Mouse (Mus musculus) yolk sac, embryonic 10.5 days (tissue): Measurements from ENCODE around the gene Klk1b8.
"Not testable (repeated sequence)": the region's sequence is repeated elsewhere in the genome, so short reads cannot be mapped to it uniquely, and the experiment has no call there.

Experiments
- DNase-seq: peaks from one replicate; pipeline ENCODE4 v3.0.0-alpha.2; 2017; ENCODE audit warnings: low spot score

The Klk1b8 gene

GRCm38 (mm10) chr7:43950364-43950763 is at the start of gene Klk1b8:
Gene Klk1b8 (plus strand): TSS chr7:43950664.
- no peak for DNase-seq

- no peak for DNase-seq
These were observed 35.6 kb upstream of the Klk1b8 start for GRCm38 (mm10) chr7:43914821-43915220.

GRCm38 (mm10) chr7:43918426-43918825 is 32.0 kb upstream of the Klk1b8 start:
- DNase-seq: no peak

GRCm38 (mm10) chr7:43918871-43919270 is 31.6 kb upstream of the Klk1b8 start:
- no peak for DNase-seq

- peak; percentile 33 for DNase-seq
These were observed 30.7 kb upstream of the Klk1b8 start for GRCm38 (mm10) chr7:43919559-43920451.

GRCm38 (mm10) chr7:43920582-43920981 is 29.9 kb upstream of the Klk1b8 start:
- no peak for DNase-seq

- DNase-seq: no peak
These were observed 29.4 kb upstream of the Klk1b8 start for GRCm38 (mm10) chr7:43921087-43921486.

- no peak for DNase-seq
These were observed 28.5 kb upstream of the Klk1b8 start for GRCm38 (mm10) chr7:43921941-43922340.

- no peak for DNase-seq
These were observed 24.5 kb upstream of the Klk1b8 start for GRCm38 (mm10) chr7:43925985-43926384.

- DNase-seq: no peak
These were observed 21.9 kb upstream of the Klk1b8 start for GRCm38 (mm10) chr7:43928521-43928920.

- DNase-seq: no peak
These were observed 18.1 kb upstream of the Klk1b8 start for GRCm38 (mm10) chr7:43932337-43932736.

- no peak for DNase-seq
These were observed 17.0 kb upstream of the Klk1b8 start, which contains the start of gene Klk15 for GRCm38 (mm10) chr7:43933440-43933839. Gene Klk15 (plus strand): TSS chr7:43933740.

GRCm38 (mm10) chr7:43934747-43935146 is 15.7 kb upstream of the Klk1b8 start:
- no peak for DNase-seq

GRCm38 (mm10) chr7:43936551-43936950 is 13.9 kb upstream of the Klk1b8 start:
- DNase-seq: no peak

GRCm38 (mm10) chr7:43942293-43942692 is 8.2 kb upstream of the Klk1b8 start:
- not testable (repeated sequence) for DNase-seq

- DNase-seq: no peak
These were observed 5.7 kb upstream of the Klk1b8 start for GRCm38 (mm10) chr7:43944727-43945264.

- no peak for DNase-seq
These were observed 2.2 kb downstream of the Klk1b8 start for GRCm38 (mm10) chr7:43952703-43953102.

GRCm38 (mm10) chr7:43966451-43966850 is 16.0 kb downstream of the Klk1b8 start, which contains the start of gene Klk1b1:
Gene Klk1b1 (plus strand): TSS chr7:43966751.
- DNase-seq: no peak

- no peak for DNase-seq
These were observed 16.6 kb downstream of the Klk1b8 start for GRCm38 (mm10) chr7:43967058-43967457.

GRCm38 (mm10) chr7:43967612-43968011 is 17.1 kb downstream of the Klk1b8 start:
- no peak for DNase-seq

GRCm38 (mm10) chr7:43975761-43976160 is 25.3 kb downstream of the Klk1b8 start, which contains the start of gene Klk1b9:
Gene Klk1b9 (plus strand): TSS chr7:43976061.
- not testable (repeated sequence) for DNase-seq

- no peak for DNase-seq
These were observed 35.2 kb downstream of the Klk1b8 start for GRCm38 (mm10) chr7:43985657-43986056.

GRCm38 (mm10) chr7:43994821-43995220 is 44.4 kb downstream of the Klk1b8 start:
- not testable (repeated sequence) for DNase-seq
